Mouse (Mus musculus): ENCODE data around the gene Gstcd. TPM values are rescaled to one million over a fixed set of nuclear protein-coding genes. Genes with fewer than 3 reads are reported as not detected.

Gene Gstcd
- 1 to 10 TPM; 3.0 to 4.6 (median 3.7) TPM for polyA plus RNA-seq (2017; shearing (Covaris generic))

GRCm38 (mm10) chr3:133091664-133092273, at the start of gene Gstcd, which contains the start of gene Ints12:
Gene Gstcd (minus strand): TSS chr3:133092033.
Gene Ints12 (plus strand): TSS chr3:133091840.
- peak; percentile 90 for ATAC-seq

- ATAC-seq: no peak
Measured at GRCm38 (mm10) chr3:133132611-133133010, 40.8 kb upstream of the Gstcd start.

- ATAC-seq: no peak
Measured at GRCm38 (mm10) chr3:133131372-133131771, 39.5 kb upstream of the Gstcd start.

- ATAC-seq: no peak
Measured at GRCm38 (mm10) chr3:133113281-133113680, 21.4 kb upstream of the Gstcd start.

- ATAC-seq: no peak
Measured at GRCm38 (mm10) chr3:133111741-133112140, 19.9 kb upstream of the Gstcd start.

GRCm38 (mm10) chr3:133109844-133110243, 18.0 kb upstream of the Gstcd start:
- ATAC-seq: no peak

- no peak for ATAC-seq
Measured at GRCm38 (mm10) chr3:133108731-133109130, 16.9 kb upstream of the Gstcd start.

- no peak for ATAC-seq
Measured at GRCm38 (mm10) chr3:133104436-133104835, 12.6 kb upstream of the Gstcd start.

GRCm38 (mm10) chr3:133103768-133104167, 11.9 kb upstream of the Gstcd start:
- ATAC-seq: no peak

- no peak for ATAC-seq
Measured at GRCm38 (mm10) chr3:133098909-133099308, 7.1 kb upstream of the Gstcd start.

- ATAC-seq: no peak
Measured at GRCm38 (mm10) chr3:133098336-133098735, 6.5 kb upstream of the Gstcd start.

GRCm38 (mm10) chr3:133097936-133098335, 6.1 kb upstream of the Gstcd start:
- ATAC-seq: no peak

GRCm38 (mm10) chr3:133094305-133094704, 2.5 kb upstream of the Gstcd start:
- ATAC-seq: no peak

GRCm38 (mm10) chr3:133092936-133093335, 1.1 kb upstream of the Gstcd start:
- no peak for ATAC-seq

GRCm38 (mm10) chr3:133092274-133092853, 531 bp upstream of the Gstcd start:
- ATAC-seq: no peak

- ATAC-seq: peak; percentile 55
Measured at GRCm38 (mm10) chr3:133091121-133091663, 641 bp downstream of the Gstcd start.

- ATAC-seq: no peak
Measured at GRCm38 (mm10) chr3:133090247-133091120, 1.3 kb downstream of the Gstcd start.

- ATAC-seq: peak; percentile 77
Measured at GRCm38 (mm10) chr3:133085858-133086257, 6.0 kb downstream of the Gstcd start.

- ATAC-seq: no peak
Measured at GRCm38 (mm10) chr3:133082736-133083135, 9.1 kb downstream of the Gstcd start.

GRCm38 (mm10) chr3:133075560-133075959, 16.3 kb downstream of the Gstcd start:
- ATAC-seq: no peak

GRCm38 (mm10) chr3:133052068-133052467, 39.8 kb downstream of the Gstcd start:
- ATAC-seq: no peak

GRCm38 (mm10) chr3:133033145-133033755, 58.6 kb downstream of the Gstcd start:
- no peak for ATAC-seq

- ATAC-seq: no peak
Measured at GRCm38 (mm10) chr3:133026977-133027376, 64.9 kb downstream of the Gstcd start.

Data from inflammation-experienced regulatory T-cells, adult 6 months (primary cell).